Mouse (Mus musculus) lung, postnatal 4 days (tissue): ENCODE data around the gene Iqgap3.
A peak's percentile ranks its signal among the peaks of the same experiment; 100 is the strongest.

Experiments used
- DNase-seq, 2 experiments: peaks; one replicate each; pipeline ENCODE4 v3.0.0; 2021

Gene Iqgap3

DNA sequence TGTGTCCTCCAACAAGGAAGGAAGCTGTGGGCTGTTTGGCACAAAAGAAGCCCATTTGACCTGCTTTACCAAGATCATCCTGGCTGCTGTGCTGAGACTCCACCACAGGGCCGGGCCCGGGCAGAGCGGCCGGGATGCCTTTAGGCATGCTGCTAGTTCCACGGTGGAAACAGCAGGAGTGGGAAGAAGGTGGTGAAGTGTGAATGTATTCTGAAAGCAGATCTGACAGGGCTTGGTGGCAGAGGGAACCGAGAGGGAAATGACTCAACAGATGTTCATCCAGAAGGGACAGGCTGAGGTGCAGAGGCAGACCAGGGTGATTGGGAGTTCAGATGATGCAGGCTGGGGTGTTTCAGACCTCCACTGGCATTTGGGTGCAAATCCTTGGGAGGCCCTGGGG lies 15.9 kb downstream of the Iqgap3 start:
- DNase-seq = no peak

DNA sequence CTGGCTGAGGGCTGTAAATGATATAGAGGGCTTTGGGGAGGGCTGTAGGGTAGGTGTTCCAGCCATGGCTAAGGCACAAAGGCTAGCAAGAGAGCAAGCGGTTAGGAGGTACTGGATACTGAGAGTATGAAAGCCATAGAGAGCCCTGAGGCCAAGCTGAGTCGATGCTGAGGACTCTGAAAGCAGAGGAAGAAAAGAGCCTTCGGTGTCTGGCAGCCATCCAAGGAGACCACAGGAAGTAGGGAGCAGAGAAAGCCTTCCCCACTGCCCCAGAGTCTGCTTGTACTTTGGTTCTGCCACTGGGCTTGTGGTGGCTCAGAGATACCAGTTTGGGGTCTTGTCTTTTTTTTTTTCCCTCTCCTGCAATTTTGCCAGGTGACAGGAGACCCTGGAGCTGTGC lies 18.5 kb downstream of the Iqgap3 start:
- no peak for DNase-seq

DNA sequence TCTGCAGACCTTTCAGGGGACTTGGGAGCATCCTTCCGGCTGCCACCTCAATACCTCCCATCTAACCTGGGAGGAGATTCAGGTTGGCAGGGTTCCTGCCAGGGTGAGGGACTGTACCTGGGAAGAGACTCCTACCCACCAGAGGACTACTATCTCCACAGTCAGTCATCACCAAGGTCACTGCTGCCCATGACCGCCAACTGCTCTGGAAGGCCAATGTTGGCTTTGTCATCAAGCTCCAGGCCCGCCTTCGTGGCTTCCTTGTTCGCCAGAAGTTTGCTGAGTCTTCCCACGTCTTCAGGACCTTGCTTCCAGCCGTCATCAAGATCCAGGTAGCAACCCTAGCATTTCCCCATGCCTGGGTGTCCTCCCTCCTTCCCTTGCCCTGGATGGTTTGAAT lies 20.0 kb downstream of the Iqgap3 start:
- no peak for DNase-seq

DNA sequence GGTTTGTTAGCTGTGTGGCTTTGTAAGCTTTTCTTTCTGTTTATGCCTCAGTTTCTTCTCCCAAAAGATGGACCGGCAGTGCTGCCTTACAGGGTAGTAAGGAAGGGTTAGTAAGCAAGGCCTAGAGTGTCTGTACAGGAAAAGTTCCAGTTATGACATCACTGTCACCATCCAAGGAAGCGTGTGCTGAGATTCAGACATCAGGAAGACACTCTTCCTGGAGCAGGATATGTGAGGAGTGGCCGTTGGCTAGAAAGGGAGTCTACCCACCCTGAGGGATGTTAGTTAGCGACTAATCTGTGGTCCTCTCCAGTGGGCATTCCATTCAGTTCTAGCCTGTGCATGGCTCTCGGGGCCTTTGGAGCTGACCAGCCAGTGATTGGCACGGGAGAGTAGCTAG lies 20.4 kb downstream of the Iqgap3 start:
- DNase-seq = no peak

DNA sequence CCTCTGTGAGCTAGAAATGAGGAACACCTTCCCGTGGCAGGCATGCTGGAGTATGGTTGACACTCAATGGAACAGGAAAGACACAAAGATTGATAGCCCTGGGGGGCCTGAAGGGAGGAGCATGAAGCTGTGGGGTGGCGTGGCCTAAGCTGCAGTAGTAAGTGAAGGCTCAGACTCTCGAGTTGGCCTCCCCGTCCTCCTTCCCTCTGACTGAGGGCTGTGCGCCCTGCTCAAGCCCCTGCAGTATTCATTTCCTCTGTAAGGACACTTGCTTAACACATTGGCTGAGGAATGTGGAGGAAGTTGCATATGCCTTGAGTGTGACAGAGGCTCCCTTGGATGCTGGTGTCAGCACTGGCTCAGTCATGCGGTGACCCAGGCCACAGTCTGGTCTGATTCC lies 20.8 kb downstream of the Iqgap3 start:
- peak; percentile 22 to 35 for DNase-seq

DNA sequence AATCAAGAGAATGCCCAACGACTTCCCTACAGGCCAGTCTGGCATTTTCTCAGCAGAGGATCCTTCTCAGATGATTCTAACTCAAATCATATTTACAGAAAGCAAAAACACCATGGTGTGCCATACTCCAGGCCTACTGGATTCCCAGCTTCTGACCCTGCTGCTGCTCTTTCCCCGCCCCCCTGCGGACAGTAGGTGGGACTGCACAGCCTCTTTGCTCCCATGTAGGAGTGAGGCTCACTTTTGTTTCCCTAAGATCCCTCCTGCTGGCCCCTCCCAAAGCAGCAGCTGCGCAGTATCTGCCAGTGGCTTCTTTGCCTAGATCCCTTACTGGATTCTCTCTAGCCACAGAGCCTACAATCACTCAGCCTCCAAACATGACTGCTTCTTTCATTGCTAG lies 24.4 kb downstream of the Iqgap3 start:
- no peak for DNase-seq

DNA sequence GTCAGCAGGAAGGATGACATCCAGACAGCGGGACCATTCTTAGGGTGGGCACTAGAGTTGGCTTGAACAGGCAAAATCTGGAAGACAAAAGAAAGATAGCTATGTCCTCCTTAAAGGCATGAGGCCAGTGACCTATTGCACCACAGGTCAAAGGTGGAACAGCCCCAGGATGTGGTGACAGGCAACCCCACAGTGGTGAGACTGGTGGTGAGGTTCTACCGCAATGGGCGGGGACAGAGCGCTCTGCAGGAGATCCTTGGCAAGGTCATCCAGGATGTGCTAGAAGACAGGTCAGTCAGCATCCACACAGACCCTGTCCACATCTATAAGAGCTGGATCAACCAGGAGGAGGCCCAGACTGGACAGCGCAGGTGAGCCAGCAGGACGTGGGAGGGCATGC lies 27.4 kb downstream of the Iqgap3 start:
- DNase-seq = no peak

DNA sequence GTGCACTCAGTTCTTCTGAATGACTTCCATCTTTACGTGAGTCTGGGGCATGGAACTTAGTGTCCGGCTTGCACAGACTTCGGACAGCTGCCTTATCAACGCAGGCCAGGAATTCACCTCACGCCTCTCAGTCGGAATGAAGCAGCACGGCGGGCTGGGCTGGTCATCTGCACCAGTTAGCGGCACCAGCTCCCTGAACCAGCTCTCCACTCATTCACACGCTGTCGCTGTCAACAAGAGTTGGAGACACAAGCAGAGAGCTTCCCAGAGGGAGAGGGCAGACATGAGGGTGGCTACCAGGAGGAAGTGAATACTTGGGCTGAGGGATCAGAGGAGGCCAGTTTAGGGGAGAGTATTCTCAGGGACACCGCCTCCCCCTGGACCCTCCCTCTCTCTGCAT lies 32.6 kb downstream of the Iqgap3 start:
- no peak for DNase-seq

DNA sequence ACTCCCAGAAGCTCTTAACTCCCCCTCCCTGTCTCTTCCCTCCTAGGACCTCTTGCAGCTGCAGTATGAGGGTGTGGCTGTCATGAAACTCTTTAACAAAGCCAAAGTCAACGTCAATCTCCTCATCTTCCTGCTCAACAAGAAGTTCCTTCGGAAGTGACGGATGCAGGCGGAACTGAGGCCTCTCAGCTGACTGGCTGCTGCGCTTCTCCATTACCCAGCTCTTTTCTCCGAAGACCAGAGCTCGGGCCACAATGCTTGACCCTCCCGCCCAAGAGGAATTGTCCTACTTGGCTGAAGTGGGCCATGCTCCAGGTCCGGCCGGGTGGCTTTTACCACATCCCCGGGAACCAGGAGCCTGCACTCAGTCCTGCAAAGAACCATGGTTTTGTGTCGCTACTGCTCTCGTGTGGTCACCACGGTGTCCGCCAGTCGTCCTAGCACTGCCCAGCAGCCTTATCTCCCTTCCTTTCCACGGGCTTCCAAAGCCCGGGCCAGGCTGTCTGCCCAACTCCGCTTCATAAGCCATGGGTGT lies 38.4 kb downstream of the Iqgap3 start:
- DNase-seq = peak; percentile 25 to 53

DNA sequence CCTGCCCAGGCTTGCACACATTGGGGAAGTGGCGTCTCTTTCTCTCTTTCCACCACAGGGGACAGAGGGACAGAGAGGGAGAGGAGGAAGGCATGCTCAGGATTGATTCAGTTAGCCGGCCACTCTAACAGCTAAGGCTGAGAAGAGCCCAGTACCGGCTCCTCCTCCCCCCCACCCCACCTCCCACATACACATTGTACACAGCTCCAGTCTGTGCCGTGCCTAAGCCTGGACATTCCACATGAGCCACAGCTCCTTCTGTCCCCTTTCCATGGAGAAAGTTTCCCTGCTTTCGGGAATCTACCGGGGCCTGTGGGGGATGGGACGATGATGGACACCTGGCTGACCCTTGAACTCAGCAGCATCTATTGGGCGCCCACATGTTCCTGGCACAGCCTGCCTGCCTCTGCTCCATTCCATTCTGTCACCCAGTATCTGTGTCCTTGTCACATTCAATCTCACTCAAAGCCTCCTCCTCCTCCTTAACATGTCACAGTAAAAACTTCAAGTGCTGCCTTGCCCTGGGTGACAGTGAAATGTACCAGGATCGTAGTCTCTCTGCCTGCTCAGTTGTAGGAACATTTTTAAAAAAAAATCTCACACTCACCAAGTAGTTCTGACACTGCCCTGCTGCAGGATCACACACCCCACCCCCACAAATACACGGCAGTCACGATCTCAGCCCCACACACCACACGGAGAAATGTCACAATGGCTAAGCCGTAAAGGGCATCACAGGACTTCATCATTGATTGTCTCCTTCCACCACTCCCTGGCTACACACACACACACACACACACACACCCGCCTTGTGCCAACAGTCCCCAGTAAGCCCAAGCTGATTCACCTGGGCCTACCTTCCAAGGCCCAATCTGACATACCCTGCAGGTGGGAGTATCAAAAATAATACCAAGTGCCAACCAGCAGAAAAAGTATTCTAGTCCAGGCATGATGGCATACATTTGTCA lies 39.7 kb downstream of the Iqgap3 start:
- DNase-seq = no peak

DNA sequence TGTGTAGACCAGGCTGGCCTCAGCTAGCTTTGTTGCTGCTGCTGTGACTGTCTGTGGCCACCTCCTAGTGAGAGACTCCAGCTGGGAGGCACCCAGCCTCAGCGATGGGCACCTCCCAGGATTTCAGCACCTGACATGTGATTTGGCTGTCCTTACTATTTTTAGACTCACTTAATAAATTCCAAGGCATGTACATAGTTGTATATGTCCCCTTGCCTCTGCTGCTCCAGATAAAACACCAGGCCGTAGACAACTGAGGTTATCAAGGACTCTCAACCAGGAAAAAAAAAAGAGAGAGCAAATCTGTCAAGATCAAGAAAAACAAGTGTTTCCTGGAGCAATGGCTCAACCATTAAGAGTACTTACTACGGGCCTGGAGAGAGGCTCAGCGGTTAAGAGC lies 43.4 kb downstream of the Iqgap3 start:
- DNase-seq = peak in 1 of 2 experiments; percentile 62

DNA sequence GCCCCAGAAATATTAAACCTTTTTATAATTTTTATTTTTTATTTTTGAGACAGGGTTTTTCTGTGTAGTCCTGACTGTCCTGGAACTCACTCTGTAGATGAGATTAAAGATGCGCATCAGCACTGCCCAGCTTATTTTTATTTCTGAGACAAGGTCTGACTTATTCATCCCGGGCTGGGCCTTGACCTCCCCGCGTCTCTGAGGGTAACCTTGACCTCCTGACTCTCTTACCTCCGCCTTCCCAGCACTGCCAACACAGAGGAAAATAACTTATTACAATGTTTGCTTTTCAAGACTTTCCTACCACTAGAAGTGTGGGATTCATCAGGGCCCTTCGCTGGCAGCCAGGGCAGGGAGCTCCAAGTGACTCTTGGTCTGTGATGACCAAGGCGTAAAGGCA lies 44.4 kb downstream of the Iqgap3 start:
- DNase-seq = no peak

DNA sequence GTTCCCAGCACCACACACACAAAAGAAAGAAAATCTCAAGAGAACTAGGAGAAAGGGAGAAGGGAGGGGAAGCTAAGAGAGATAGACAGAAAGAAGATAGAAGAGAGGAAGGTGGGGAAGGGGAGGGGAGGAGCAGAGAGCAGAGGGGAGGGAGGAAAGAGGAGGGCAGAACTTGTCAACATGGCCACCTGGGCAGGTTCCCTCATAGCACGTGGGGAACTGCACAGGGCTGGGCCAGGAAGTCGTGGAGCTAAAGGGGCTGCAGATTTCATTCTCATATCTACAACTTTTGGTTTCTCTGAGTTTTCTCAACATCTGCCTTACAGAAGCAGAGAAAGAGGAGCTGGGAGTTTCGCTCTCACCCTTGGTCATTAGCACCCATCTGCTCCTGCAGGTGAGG lies 45.9 kb downstream of the Iqgap3 start:
- no peak for DNase-seq

DNA sequence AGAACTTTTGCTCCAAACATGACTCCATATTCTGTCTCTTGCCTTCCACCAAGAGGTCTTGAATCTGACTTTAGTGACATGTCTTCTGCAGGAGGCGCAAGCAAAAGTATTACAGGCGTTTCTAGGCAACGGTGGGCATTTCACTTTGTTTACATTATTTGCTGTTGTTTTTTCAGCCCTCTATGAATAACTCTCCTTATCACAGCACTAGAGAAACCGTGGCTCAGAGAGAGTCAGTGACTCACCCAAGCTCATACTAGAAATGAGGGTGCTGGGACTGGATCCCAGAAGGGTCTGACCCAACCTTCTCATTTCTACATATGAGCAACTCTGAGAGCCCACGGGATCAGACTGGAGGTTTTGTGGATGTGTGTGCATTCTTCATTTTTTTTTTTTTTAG lies 46.3 kb downstream of the Iqgap3 start:
- no peak for DNase-seq

DNA sequence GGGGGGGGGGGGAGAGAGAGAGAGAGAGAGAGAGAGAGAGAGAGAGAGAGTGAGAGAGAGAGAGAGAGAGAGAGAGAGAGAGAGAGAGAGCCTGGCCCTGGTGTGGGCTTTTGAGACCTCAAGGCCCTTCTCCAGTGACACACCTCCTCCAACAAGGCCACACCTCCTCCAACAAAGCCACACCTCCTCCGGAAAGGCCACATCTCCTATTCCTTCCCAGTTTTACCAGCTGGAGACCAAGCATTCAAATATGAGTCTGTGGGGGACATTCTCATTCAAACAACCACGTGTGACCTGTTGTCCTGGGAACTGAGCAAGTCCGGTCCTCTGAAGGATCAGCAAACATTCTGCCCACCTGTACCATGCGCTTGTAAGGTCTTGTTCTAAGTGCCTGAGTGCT lies 47.2 kb downstream of the Iqgap3 start:
- no peak for DNase-seq

DNA sequence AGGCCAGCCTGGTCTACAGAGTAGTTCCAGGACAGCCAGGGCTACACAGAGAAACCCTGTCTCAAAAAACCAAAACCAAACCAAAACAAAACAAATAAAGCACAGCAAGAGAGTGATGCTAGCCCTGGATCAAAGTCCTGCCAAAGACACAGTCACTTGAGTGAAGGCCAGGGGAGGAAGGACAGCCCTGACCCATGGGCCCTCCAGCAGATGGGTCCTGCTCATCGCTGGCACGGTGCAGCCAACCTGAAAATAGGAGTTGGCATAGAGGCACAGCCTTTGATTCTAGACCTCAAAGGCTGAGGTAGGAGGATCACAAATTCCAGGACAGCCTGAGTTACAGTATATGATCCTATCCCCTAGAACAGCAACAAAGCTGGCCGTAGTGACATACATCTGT lies 49.3 kb downstream of the Iqgap3 start:
- no peak for DNase-seq

DNA sequence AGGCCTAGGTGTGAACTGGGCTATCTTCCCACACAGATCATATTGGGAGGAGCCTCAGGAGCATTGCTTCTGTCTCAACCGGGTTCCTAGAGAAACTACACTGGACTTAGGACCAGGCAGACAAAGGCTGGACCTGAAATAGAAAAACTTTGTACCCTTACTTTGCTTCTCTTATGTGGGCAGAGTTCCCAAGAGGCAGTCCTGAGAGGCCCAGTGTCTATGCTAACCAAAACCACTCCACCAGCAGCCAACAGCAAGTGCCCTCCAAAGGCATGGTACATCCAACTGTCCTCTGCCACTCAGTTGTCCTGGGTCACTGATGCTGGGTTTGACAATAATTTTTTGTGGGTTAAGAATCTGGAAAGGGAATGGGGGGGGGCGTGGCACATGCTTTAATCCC lies 50.7 kb downstream of the Iqgap3 start:
- DNase-seq = no peak

DNA sequence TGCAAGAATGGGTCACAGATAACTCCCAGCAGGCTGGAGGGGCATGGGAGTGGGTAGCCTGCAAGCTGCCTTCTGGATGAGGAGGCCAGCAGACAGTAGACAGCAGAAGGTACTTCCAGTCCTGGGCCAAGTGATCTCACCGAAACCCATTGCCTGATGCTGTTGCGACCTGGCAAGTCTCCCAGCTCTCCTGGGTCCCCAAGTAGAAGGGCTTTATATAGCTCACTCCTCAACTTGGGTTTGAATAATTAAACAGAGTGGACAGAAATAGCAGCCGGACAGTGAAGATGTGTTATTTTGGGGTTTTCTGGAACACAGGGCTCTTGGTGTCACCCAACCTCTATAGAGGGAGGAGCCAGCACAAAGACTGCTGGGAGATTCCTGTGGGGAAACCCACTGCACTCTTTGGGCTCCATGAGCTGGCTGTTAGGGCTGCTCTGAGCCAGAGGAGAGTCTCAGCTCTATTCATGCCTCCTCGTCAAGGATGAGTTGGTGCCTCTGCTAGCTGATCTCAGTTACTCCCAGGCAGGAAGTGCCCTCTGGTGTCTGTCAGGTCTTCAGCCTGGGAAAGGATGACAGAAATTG lies 51.5 kb downstream of the Iqgap3 start:
- DNase-seq = peak; percentile 31 to 60

DNA sequence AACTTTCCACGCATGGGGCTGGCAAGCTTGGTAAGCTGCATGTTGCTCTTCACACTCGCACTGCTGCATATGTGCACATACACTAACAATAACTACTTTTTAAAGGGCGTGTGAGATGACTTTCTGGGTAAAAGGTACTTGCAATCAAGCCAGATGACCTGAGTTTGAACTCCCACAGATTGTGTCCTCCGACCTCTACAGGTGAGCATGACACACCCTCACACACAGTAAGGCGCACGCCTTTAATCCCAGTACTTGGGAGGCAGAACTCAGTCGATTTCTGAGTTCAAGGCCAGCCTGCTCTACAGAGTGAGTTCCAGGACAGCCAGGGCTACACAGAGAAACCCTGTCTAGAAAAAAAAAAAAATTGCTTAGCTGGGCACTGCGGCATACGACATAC lies 54.6 kb downstream of the Iqgap3 start:
- DNase-seq = no peak

DNA sequence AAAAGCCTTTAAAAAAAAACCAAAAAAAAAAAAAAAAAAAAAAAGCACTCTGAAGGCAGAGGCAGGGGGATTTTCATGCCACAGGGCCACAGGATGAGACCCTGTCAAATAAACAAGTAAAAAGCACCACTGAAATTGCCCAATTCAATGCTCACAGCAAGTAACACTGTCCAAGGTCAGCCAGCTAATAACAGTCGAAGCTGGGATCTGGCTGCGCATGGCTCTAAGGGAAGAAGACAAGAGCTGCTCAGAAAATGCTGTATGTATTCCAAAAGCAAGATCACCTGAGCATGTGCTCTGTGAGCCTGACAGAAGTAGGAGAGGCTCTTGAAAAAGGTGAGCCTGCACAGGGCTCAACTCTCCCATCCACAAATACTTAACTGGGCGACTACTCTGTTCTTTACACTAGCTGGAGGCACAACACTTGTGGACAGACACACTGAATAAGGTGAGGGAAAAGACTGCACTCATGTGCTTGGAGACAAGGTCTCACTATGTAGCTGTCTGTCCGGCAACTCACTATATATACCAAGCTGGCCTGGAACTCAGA lies 55.2 kb downstream of the Iqgap3 start:
- no peak for DNase-seq

DNA sequence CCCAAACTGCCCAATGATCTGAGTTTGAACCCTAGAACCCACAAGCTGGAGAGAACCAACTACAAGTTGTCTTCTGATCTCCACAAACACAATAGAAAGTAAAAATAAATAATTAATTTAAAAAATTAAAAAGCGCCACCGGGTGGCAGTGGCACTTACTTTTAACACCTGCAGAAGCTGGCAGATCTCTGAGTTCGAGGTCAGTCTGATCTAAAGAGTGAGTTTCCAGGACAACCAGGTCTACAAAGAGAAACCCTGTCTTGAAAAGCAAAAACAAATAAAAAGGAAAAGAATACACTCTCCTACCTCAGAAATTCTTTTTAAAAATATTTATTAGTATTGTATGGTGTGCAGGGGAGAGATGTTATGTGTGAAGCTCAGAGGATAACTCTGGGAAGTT lies 56.0 kb downstream of the Iqgap3 start:
- DNase-seq = peak in 1 of 2 experiments; percentile 21

DNA sequence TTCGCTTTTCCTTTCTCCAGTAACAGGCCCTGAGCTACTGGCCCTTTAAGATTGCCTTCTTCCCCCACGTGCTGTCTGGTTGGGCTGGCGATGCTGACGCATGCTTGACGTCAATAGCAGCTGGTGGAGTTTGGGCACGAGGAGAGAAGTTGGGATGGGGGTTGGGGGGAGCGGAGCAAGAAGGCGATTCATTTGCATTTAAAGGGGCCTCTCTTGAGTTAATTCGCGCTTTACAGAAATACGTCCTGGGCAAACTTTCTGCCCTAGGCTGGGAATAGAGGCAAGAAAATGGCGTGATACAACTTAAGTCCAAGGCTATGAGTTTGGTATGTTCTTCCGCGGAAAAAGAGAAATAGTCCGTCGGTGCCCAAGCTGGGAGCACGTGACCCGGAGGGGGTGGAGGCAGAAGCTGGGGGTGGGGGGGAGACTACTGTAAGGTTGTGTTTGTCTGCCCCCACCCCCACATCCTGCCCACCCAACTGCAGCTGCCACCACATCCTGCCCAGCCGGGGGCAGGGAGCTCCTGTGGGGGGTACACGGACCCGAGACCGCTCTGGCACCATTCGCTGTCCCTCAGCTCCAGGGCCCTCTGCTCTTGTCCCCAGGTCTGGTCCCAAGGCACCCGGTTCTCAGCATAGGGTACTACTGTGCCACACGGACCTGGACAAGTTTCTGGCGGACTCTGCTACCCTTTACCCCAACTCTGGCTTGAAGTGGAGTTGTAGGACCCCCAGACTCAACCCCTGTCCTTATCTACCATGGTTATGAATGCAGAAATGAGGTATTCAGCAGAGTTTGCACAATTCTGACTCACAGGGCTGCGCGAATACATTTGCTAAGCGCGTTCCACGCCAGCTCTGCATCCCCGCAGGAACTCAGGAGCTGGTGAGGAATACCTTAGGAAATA lies 56.8 kb downstream of the Iqgap3 start:
- peak; percentile 95 to 97 for DNase-seq
